Mouse (Mus musculus) heart, adult 2 months (tissue): ENCODE results near the gene Mfn2. TPM values are rescaled to one million over a fixed set of nuclear protein-coding genes. Genes with fewer than 3 reads are reported as not detected.

Experiments
- DNase-seq, 2 experiments: peaks; one replicate each; pipeline ENCODE4 v3.0.0; 2021
- H3K27ac ChIP-seq: fragments of 200-600 bp; 2 replicates; pipeline ENCODE4 v1.8.1; 2022
- H3K27me3 ChIP-seq: fragments of 200-500 bp; 2 replicates; pipeline ENCODE4 v1.6.1; 2012; ENCODE audit warnings: mild to moderate bottlenecking, low read length, inconsistent platforms, mixed read lengths; ENCODE audit not compliant: control insufficient read depth, insufficient read depth
- H3K36me3 ChIP-seq: fragments of 200-500 bp; 2 replicates; pipeline ENCODE4 v1.6.1; 2012; ENCODE audit warnings: low read length, inconsistent platforms; ENCODE audit not compliant: control insufficient read depth, insufficient read depth
- H3K4me1 ChIP-seq: fragments of 200-500 bp; 2 replicates; pipeline ENCODE4 v1.6.1; 2011; ENCODE audit warnings: low read length; ENCODE audit not compliant: control insufficient read depth, insufficient read depth
- H3K4me3 ChIP-seq: fragments of 200-600 bp; 2 replicates; pipeline ENCODE4 v1.8.1; 2022
- H3K79me2 ChIP-seq: fragments of 200-500 bp; replicated peaks from 2 replicates; pipeline ENCODE4 v1.6.1; 2012; ENCODE audit warnings: mild to moderate bottlenecking, inconsistent platforms, low read length, moderate library complexity, mixed read lengths; ENCODE audit not compliant: control insufficient read depth, insufficient read depth
- H3K9ac ChIP-seq: fragments of 200-500 bp; 2 replicates; pipeline ENCODE4 v1.6.1; 2012; ENCODE audit warnings: low read depth, mild to moderate bottlenecking, control low read depth, inconsistent platforms, low read length, mixed read lengths
- CTCF ChIP-seq: fragments of 200-600 bp; IDR thresholded peaks from 2 replicates; pipeline ENCODE4 v1.8.1; 2022; ENCODE audit warnings: antibody characterized with exemption, mild to moderate bottlenecking, moderate library complexity
- EP300 ChIP-seq: fragments of 200-500 bp; IDR thresholded peaks from 2 replicates; pipeline ENCODE4 v1.6.1; 2011; ENCODE audit warnings: low read depth, low read length, control low read depth; ENCODE audit not compliant: insufficient read depth
- POLR2A ChIP-seq: fragments of 200-500 bp; IDR thresholded peaks from 2 replicates; pipeline ENCODE4 v1.6.1; 2011; ENCODE audit warnings: mild to moderate bottlenecking, low read depth, low read length, control low read depth; ENCODE audit not compliant: insufficient read depth
- WGBS: fragments of 180-500 bp; shearing (Covaris S2); methylation state at CpG from one replicate; pipeline ENCODE4 v1.1.7; 2018; 5-methylcytosine and 5-hydroxymethylcytosine counted together
- intact Hi-C: fragments of 180-260 bp; cut with DNase I; formaldehyde crosslinking; loops from one replicate; pipeline ENCODE4 v1.15.1; 2025
- long read RNA-seq: library from polyadenylated mRNA; stranded (forward); transcript quantifications from one replicate; pipeline ENCODE4 v2.0.0, GENCODE M21; 2021
- polyA plus RNA-seq: library from polyadenylated mRNA; depleted of rRNA; stranded (reverse); fragments of >200 nt; gene quantifications from 2 replicates; pipeline ENCODE4 v1.2.3, GENCODE M21; 2012; rRNA removed
- total RNA-seq, 2 experiments: library from RNA; stranded (reverse); gene quantifications; 2 replicates each; pipeline ENCODE4 v1.2.3; 2021

Gene Mfn2
- total RNA-seq (100 to 1,000 TPM; 626 to 697 TPM), polyA plus RNA-seq (395 and 619 TPM in 2 replicates)
- long read RNA-seq, full-length matches to known transcripts = 509 of 1,062 reads
- long read RNA-seq, partial matches to known transcripts = 283 of 1,062 reads
- long read RNA-seq, other reads (novel, unspliced or antisense) = 270 of 1,062 reads

GRCm38 (mm10) chr4:147904313-147905089 is at the start of gene Mfn2:
Gene Mfn2 (minus strand): TSS chr4:147904704.
- under 1% methylated on average over 50 of the region's 59 CpGs for WGBS
- Histone ChIP-seq H3K4me3 (peak within 1 kb of the TSS; percentile 74), H3K4me1 (peaks cover 9% of the 10 kb centered on the region), H3K9ac (peak within 1 kb of the TSS; percentile 97), H3K27ac (peak within 1 kb of the TSS; percentile 97), H3K36me3 (peaks cover 16% of the 10 kb centered on the region; the same call in 1 of the 2 replicates), H3K79me2 (no peaks in the 10 kb centered on the region), H3K27me3 (no peaks in the 10 kb centered on the region)
- intact Hi-C loops = loop anchor here (2.0 to 5.0 kb wide), 2 partner anchors 32 to 37 kb away; partner anchors contain the start of genes Fv1, Miip and Plod1
- peak; percentile 93 to 94 for DNase-seq
- no peak for TF ChIP-seq EP300
- peak; percentile 71 for TF ChIP-seq POLR2A

- H3K27me3 ChIP-seq = no peaks in the 10 kb centered on the region
- DNase-seq = no peak
- H3K4me3 ChIP-seq = no peak overlapping the region
- H3K36me3 ChIP-seq = no peaks in the 10 kb centered on the region
- no peak overlapping the region for H3K9ac ChIP-seq
- H3K79me2 ChIP-seq = no peaks in the 10 kb centered on the region
- WGBS = 7% methylated on average over 4 of the region's 4 CpGs
- H3K4me1 ChIP-seq = no peaks in the 10 kb centered on the region
- intact Hi-C loops = loop anchor here (2.0 kb wide), 1 partner anchor 35 kb away; no protein-coding TSS in a partner anchor
- no peak overlapping the region for H3K27ac ChIP-seq
- TF ChIP-seq CTCF = peak; percentile 78
- TF ChIP-seq POLR2A = no peak
These were observed 49.1 kb upstream of the Mfn2 start for GRCm38 (mm10) chr4:147953590-147953989.

- Histone ChIP-seq H3K79me2 (no peaks in the 10 kb centered on the region), H3K9ac (no peak overlapping the region), H3K36me3 (peaks cover 16% of the 10 kb centered on the region), H3K4me1 (peaks cover 6% of the 10 kb centered on the region; the same call in 1 of the 2 replicates), H3K27ac (no peak overlapping the region), H3K27me3 (no peaks in the 10 kb centered on the region), H3K4me3 (no peak overlapping the region)
- TF ChIP-seq EP300 = no peak
- no peak for TF ChIP-seq POLR2A
- no peak for TF ChIP-seq CTCF
- intact Hi-C loops = no loop called here
- no peak for DNase-seq
- WGBS = 40% methylated on average over 2 of the region's 2 CpGs
These were observed 43.0 kb upstream of the Mfn2 start for GRCm38 (mm10) chr4:147947511-147947910.

GRCm38 (mm10) chr4:147943005-147943404 is 38.5 kb upstream of the Mfn2 start:
- Histone ChIP-seq H3K27ac (no peak overlapping the region), H3K36me3 (peaks cover 26% of the 10 kb centered on the region), H3K4me3 (no peak overlapping the region), H3K4me1 (peaks cover 24% of the 10 kb centered on the region), H3K27me3 (no peaks in the 10 kb centered on the region), H3K79me2 (peaks cover 5% of the 10 kb centered on the region), H3K9ac (no peak overlapping the region)
- TF ChIP-seq EP300 = no peak
- no peak for TF ChIP-seq POLR2A
- no peak for TF ChIP-seq CTCF
- 92% methylated on average over 1 of the region's 1 CpGs for WGBS
- no peak for DNase-seq
- intact Hi-C loops = no loop called here

GRCm38 (mm10) chr4:147941045-147942020 is 36.8 kb upstream of the Mfn2 start:
- peak in 1 of 2 experiments; percentile 41 for DNase-seq
- peak overlapping the region; percentile 95 for H3K9ac ChIP-seq
- H3K4me3 ChIP-seq = peak overlapping the region; percentile 84
- TF ChIP-seq CTCF (no peak), EP300 (no peak), POLR2A (no peak)
- H3K27ac ChIP-seq = peak overlapping the region; percentile 67
- 4% methylated on average over 88 of the region's 88 CpGs for whole genome bisulfite sequencing
- H3K36me3 ChIP-seq = peaks cover 24% of the 10 kb centered on the region
- no peaks in the 10 kb centered on the region for H3K27me3 ChIP-seq
- peaks cover 28% of the 10 kb centered on the region for H3K4me1 ChIP-seq
- intact Hi-C loops = no loop called here
- H3K79me2 ChIP-seq = peaks cover 5% of the 10 kb centered on the region
